Mouse (Mus musculus) fat pad, adult 2 months (tissue): ENCODE measurements around the gene Mybl2.

Experiments
- DNase-seq: peaks from one replicate; pipeline ENCODE4 v3.0.0-alpha.2; 2011; ENCODE audit warnings: low read depth, low spot score; ENCODE audit errors: extremely low read depth

Mybl2 gene

DNA sequence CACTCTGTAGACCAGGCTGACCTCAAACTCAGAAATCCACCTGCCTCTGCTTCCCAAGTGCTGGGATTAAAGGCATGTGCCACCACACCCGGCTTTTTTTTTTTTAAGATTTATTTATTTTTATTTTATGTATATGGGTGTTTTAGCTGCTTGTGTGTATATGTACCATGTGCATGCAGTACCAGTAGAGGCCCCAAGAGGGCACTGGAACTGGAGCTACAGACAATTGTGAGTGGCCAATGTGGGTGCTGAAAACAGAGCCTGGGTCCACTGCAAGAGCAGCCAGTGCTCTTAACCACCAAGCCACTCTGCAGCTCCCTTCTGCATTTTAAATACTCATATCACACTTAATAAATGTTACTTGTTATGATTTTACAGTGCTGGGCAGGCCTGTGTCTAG lies 56.2 kb downstream of the Mybl2 start:
- DNase-seq, result no peak

- DNase-seq, result no peak
These were observed 57.1 kb downstream of the Mybl2 start for GRCm38 (mm10) chr2:163111413-163112201.

DNA sequence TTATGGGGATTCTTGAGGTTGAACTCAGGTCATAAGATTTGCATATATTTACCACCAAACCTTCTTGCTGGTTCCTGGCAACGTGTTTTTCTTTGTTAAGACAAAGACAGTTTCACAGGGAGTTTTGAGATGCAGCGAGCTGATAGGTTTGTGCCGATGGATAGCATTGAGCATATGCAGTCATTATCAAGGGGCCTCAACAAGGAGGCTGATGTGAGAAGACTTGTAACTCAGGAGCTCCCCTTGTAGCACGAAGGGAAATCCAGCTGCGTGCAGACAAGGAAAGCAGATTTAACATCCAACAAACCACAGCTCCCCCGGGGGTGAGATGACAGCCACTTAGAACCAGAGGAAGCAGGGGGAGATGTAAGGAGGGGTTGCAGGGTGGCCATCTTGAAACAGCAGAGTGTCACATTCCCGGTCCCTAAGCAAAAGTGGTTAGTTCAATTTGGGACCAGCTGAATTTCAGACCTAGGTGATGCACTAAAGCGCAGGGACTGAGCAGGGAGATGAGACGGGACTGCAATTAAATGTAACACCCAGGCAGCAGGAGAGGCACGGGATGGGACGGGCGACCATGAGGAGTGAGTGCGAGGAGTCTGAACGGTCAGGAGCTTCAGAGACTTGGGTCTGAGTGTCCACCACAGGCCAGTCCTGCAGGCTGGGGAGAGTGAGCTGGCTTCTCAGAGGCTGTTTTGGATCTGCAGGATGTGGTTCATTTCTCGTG lies 66.3 kb downstream of the Mybl2 start:
- no peak for DNase-seq

DNA sequence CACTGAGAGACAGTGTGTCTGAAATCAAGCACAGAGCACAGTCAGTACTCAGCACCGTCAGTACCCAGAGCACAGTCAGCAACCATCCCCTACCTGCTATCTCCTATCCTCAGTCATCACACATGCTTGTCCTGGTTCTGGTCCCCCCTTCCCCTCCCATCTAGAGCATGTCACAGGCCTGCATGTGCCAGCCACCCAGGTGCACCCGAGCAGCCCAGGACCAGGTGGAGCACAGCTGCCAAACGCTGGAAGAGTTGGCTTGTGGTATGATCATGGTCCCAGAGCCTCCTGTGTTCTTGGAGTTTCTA lies 66.8 kb downstream of the Mybl2 start:
- no peak for DNase-seq

DNA sequence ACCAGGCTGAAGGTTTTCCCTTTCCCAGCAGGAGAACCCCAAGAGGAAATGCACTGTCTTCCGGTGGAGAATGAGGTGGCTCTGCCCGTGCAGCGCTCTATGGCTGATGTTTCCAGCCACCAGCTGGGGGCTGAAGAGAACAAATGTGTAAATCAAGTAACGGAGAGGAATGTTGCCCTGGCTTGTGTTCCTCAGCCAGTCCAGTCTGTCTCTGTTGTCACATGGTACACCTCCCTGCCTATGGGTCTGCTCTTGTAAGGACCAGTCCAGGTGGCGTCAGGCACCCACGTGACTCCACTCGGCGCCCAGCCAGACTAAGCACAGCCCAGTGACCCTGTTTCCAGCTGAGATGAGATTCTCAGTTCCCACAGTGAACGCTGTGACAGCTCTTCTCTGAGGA lies 67.8 kb downstream of the Mybl2 start:
- no peak for DNase-seq

GRCm38 (mm10) chr2:163123496-163123895 lies 69.0 kb downstream of the Mybl2 start:
- DNase-seq, result no peak

- no peak for DNase-seq
These were observed 76.3 kb downstream of the Mybl2 start for GRCm38 (mm10) chr2:163130837-163131236.

GRCm38 (mm10) chr2:163132314-163132713 lies 77.8 kb downstream of the Mybl2 start:
- DNase-seq, result no peak
